27 mouse cellular contexts compared by ENCODE assay signal in genomic region chr4:63345261-63345660, GRCm38 (mm10). TPM values are rescaled to one million over a fixed set of nuclear protein-coding genes. Genes with fewer than 3 reads are reported as not detected.
DNase-seq lines count a peak whose midpoint lies in the region; ATAC-seq and TF ChIP-seq lines count a peak whose summit lies in the region.
"Had no signal": no experiment of that assay in that cellular context is flagged by ENCODE, and none has a peak within 500 bp of the region (broad histone marks: within the 10 kb centered on the region; RNA-seq: fewer than 3 reads in every experiment).

No protein-coding gene starts in this region.

- no peak overlapping the region for H3K9ac ChIP-seq in forebrain, embryonic 11.5 days (ENCODE audit: low read length)
- H3K9ac ChIP-seq in forebrain, embryonic 13.5 days, result no peak overlapping the region
- peak overlapping the region; percentile 92 for H3K9ac ChIP-seq in liver, adult 2 months (ENCODE audit: low read depth, low read length)
- no peak overlapping the region for H3K9ac ChIP-seq in liver, embryonic 12.5 days
- H3K9ac ChIP-seq: forebrain, embryonic 15.5 days; hindbrain, embryonic 12.5 days; hindbrain, embryonic 15.5 days had no signal

- H3K27ac ChIP-seq in forebrain, embryonic 11.5 days (ENCODE audit: low read depth, low read length), result no peak overlapping the region
- no peak overlapping the region for H3K27ac ChIP-seq in forebrain, embryonic 13.5 days
- H3K27ac ChIP-seq in liver, adult 2 months (replicated peaks; ENCODE audit: insufficient read depth, low read depth, low read length), result peak overlapping the region; percentile 91
- H3K27ac ChIP-seq in liver, embryonic 12.5 days, result no peak overlapping the region
- H3K27ac ChIP-seq: forebrain, embryonic 10.5 days; forebrain, embryonic 15.5 days; heart, adult 2 months; hindbrain, embryonic 12.5 days; hindbrain, embryonic 15.5 days had no signal

- H3K27me3 ChIP-seq in forebrain, embryonic 11.5 days (ENCODE audit: control insufficient read depth, insufficient read depth, low read length), result no peaks in the 10 kb centered on the region
- H3K27me3 ChIP-seq in forebrain, embryonic 13.5 days, result no peaks in the 10 kb centered on the region
- H3K27me3 ChIP-seq in liver, adult 2 months (ENCODE audit: control insufficient read depth, insufficient read depth, low read length), result no peaks in the 10 kb centered on the region
- H3K27me3 ChIP-seq in liver, embryonic 12.5 days (replicated peaks), result 0 out of 2 replicates have a peak, but pooled peaks cover 5% of the 10 kb centered on the region
- H3K27me3 ChIP-seq: forebrain, embryonic 15.5 days; hindbrain, embryonic 12.5 days; hindbrain, embryonic 15.5 days had no signal

- H3K79me2 ChIP-seq in liver, adult 2 months (ENCODE audit: control insufficient read depth, insufficient read depth, low read length), result peaks cover 2% of the 10 kb centered on the region; the same call in 1 of the 2 replicates

- no peaks in the 10 kb centered on the region for H3K36me3 ChIP-seq in forebrain, embryonic 11.5 days (ENCODE audit: control insufficient read depth, insufficient read depth, low read length)
- no peaks in the 10 kb centered on the region for H3K36me3 ChIP-seq in forebrain, embryonic 13.5 days (ENCODE audit: poor library complexity, severe bottlenecking)
- 0 out of 2 replicates have a peak, but pooled peaks cover 2% of the 10 kb centered on the region for H3K36me3 ChIP-seq in liver, adult 2 months (ENCODE audit: control insufficient read depth, insufficient read depth, low read length)
- H3K36me3 ChIP-seq in liver, embryonic 12.5 days, result no peaks in the 10 kb centered on the region
- H3K36me3 ChIP-seq: forebrain, embryonic 10.5 days; forebrain, embryonic 15.5 days; hindbrain, embryonic 12.5 days; hindbrain, embryonic 15.5 days had no signal

- H3K4me1 ChIP-seq in forebrain, embryonic 11.5 days (replicated peaks; ENCODE audit: control insufficient read depth, insufficient read depth, low read length), result no peaks in the 10 kb centered on the region
- no peaks in the 10 kb centered on the region for H3K4me1 ChIP-seq in forebrain, embryonic 13.5 days
- peaks cover 28% of the 10 kb centered on the region for H3K4me1 ChIP-seq in liver, adult 2 months (ENCODE audit: control insufficient read depth, insufficient read depth, low read length)
- no peaks in the 10 kb centered on the region for H3K4me1 ChIP-seq in liver, embryonic 12.5 days
- H3K4me1 ChIP-seq: forebrain, embryonic 10.5 days; forebrain, embryonic 15.5 days; hindbrain, embryonic 12.5 days had no signal

- no peak for TF ChIP-seq CTCF in liver, adult 2 months (IDR thresholded peaks at IDR 0.05; ENCODE audit: low read depth, low read length)

- ATAC-seq in forebrain, embryonic 11.5 days (replicated peaks; ENCODE audit: low FRiP score), result no peak
- ATAC-seq in forebrain, embryonic 13.5 days, result no peak
- no peak for ATAC-seq in liver, embryonic 12.5 days
- no peak for ATAC-seq in granulocyte monocyte progenitor cell, adult 5-6 weeks (replicated peaks; ENCODE audit: poor library complexity, severe bottlenecking)
- ATAC-seq: activated CD4-positive, CD25-positive, alpha-beta regulatory T cell, adult 4 months; forebrain, embryonic 15.5 days had no signal

- H3K4me2 ChIP-seq in forebrain, embryonic 11.5 days (ENCODE audit: low read depth, low read length, severe bottlenecking), result no peak overlapping the region
- H3K4me2 ChIP-seq in forebrain, embryonic 13.5 days, result no peak overlapping the region
- H3K4me2 ChIP-seq in liver, embryonic 12.5 days, result no peak overlapping the region
- H3K4me2 ChIP-seq: forebrain, embryonic 15.5 days; heart, embryonic 11.5 days; hindbrain, embryonic 12.5 days; hindbrain, embryonic 15.5 days had no signal

- peak; percentile 15 for DNase-seq in forebrain, embryonic 11.5 days (ENCODE audit: low spot score)
- DNase-seq in liver, adult 2 months (ENCODE audit: extremely low read depth, low read depth, low spot score), result peak; percentile 70
- peak; percentile 67 for DNase-seq in adipocyte (ENCODE audit: low spot score)
- DNase-seq: adrenal gland, postnatal 10 days; adrenal gland, postnatal 36 days; cerebellum, adult 18-20 months; cerebellum, adult 9-10 months; cerebellum, postnatal 14 days; gastrocnemius, postnatal 36 days had no signal

- H3K9me3 ChIP-seq in forebrain, embryonic 11.5 days (ENCODE audit: control insufficient read depth, low read length), result no peaks in the 10 kb centered on the region
- H3K9me3 ChIP-seq in forebrain, embryonic 13.5 days (replicated peaks), result no peaks in the 10 kb centered on the region
- no peaks in the 10 kb centered on the region for H3K9me3 ChIP-seq in liver, embryonic 12.5 days (replicated peaks)
- H3K9me3 ChIP-seq: forebrain, embryonic 10.5 days; forebrain, embryonic 15.5 days; hindbrain, embryonic 12.5 days; hindbrain, embryonic 15.5 days had no signal

- no peak for TF ChIP-seq POLR2A in liver, adult 2 months (IDR thresholded peaks at IDR 0.05; ENCODE audit: extremely low read depth, insufficient read depth, low read length)

- no peak overlapping the region for H3K4me3 ChIP-seq in forebrain, embryonic 11.5 days (ENCODE audit: low read depth, low read length)
- H3K4me3 ChIP-seq in forebrain, embryonic 13.5 days, result no peak overlapping the region
- peak overlapping the region; percentile 57 for H3K4me3 ChIP-seq in liver, adult 2 months (ENCODE audit: insufficient read depth, low read depth, low read length)
- no peak overlapping the region for H3K4me3 ChIP-seq in liver, embryonic 12.5 days
- H3K4me3 ChIP-seq: forebrain, embryonic 10.5 days; forebrain, embryonic 15.5 days; heart, adult 2 months; hindbrain, embryonic 12.5 days; hindbrain, embryonic 15.5 days had no signal

RNA-seq across cellular contexts. Expression of gene Orm1, which starts 0.9 kb away (rescaled TPM):
- polyA plus RNA-seq in forebrain, embryonic 11.5 days (2014; fragmentation: Nextera tagmentation; extraction: Ambion mirVana), result not detected in 2 replicates
- polyA plus RNA-seq in forebrain, embryonic 13.5 days (2015; fragmentation: Nextera tagmentation; extraction: Ambion mirVana), result not detected in 2 replicates
- total RNA-seq in liver, adult 2 months (2014; rRNA removed), result 1,235 and 2,595 TPM in 2 replicates
- 676 and 691 TPM in 2 replicates for polyA plus RNA-seq in liver, adult 2 months (2012; rRNA removed)
- not detected in 2 replicates for polyA plus RNA-seq in liver, embryonic 12.5 days (2016; fragmentation: Nextera tagmentation; extraction: Ambion mirVana)
- not detected in 2 replicates for total RNA-seq in granulocyte monocyte progenitor cell, adult 5-6 weeks (2014; fragmentation: Nextera tagmentation)
- total RNA-seq in granulocyte monocyte progenitor cell, adult 5-6 weeks (2017), result 1.3 and 3.2 TPM in 2 replicates
- total RNA-seq: ES-E14 had no signal
- polyA plus RNA-seq: activated CD4-positive, CD25-positive, alpha-beta regulatory T cell, adult 4 months; embryonic facial prominence, embryonic 11.5 days; forebrain, embryonic 10.5 days; forebrain, embryonic 15.5 days; heart, embryonic 11.5 days; heart, embryonic 14.5 days; heart, postnatal 0 days; hindbrain, embryonic 12.5 days; hindbrain, embryonic 15.5 days; intestine, embryonic 14.5 days had no signal

RNA-seq across cellular contexts. Expression of gene Orm3, which starts 10.7 kb away (rescaled TPM):
- not detected in 2 replicates for polyA plus RNA-seq in forebrain, embryonic 11.5 days (2014; fragmentation: Nextera tagmentation; extraction: Ambion mirVana)
- not detected in 2 replicates for polyA plus RNA-seq in forebrain, embryonic 13.5 days (2015; fragmentation: Nextera tagmentation; extraction: Ambion mirVana)
- total RNA-seq in liver, adult 2 months (2014; rRNA removed), result 1.1 and 14.1 TPM in 2 replicates
- 7.3 and 11.4 TPM in 2 replicates for polyA plus RNA-seq in liver, adult 2 months (2012; rRNA removed)
- polyA plus RNA-seq in liver, embryonic 12.5 days (2016; fragmentation: Nextera tagmentation; extraction: Ambion mirVana), result not detected in 2 replicates
- not detected in 2 replicates for total RNA-seq in granulocyte monocyte progenitor cell, adult 5-6 weeks (2014; fragmentation: Nextera tagmentation)
- total RNA-seq in granulocyte monocyte progenitor cell, adult 5-6 weeks (2017), result not detected in 2 replicates
- total RNA-seq: ES-E14; gastrocnemius, adult 8-10 months; gastrocnemius, postnatal 36 days; hematopoietic stem cell, adult 5-6 weeks had no signal
- polyA plus RNA-seq: embryonic facial prominence, embryonic 11.5 days; embryonic facial prominence, embryonic 14.5 days; forebrain, embryonic 10.5 days; forebrain, embryonic 15.5 days; heart, adult 2 months; heart, embryonic 11.5 days; heart, embryonic 14.5 days; heart, postnatal 0 days; hindbrain, embryonic 12.5 days; hindbrain, embryonic 15.5 days; intestine, embryonic 14.5 days had no signal

RNA-seq across cellular contexts. Expression of gene Orm2, which starts 17.0 kb away (rescaled TPM):
- not detected in 2 replicates for polyA plus RNA-seq in forebrain, embryonic 11.5 days (2014; fragmentation: Nextera tagmentation; extraction: Ambion mirVana)
- polyA plus RNA-seq in forebrain, embryonic 13.5 days (2015; fragmentation: Nextera tagmentation; extraction: Ambion mirVana), result not detected in 2 replicates
- total RNA-seq in liver, adult 2 months (2014; rRNA removed), result 27.0 and 55.0 TPM in 2 replicates
- 66.8 and 86.8 TPM in 2 replicates for polyA plus RNA-seq in liver, adult 2 months (2012; rRNA removed)
- not detected in 2 replicates for polyA plus RNA-seq in liver, embryonic 12.5 days (2016; fragmentation: Nextera tagmentation; extraction: Ambion mirVana)
- not detected in 2 replicates for total RNA-seq in granulocyte monocyte progenitor cell, adult 5-6 weeks (2014; fragmentation: Nextera tagmentation)
- total RNA-seq in granulocyte monocyte progenitor cell, adult 5-6 weeks (2017), result not detected in 2 replicates
- total RNA-seq: ES-E14; heart, adult 2 months; hematopoietic stem cell, adult 5-6 weeks had no signal
- polyA plus RNA-seq: embryonic facial prominence, embryonic 11.5 days; embryonic facial prominence, embryonic 14.5 days; forebrain, embryonic 10.5 days; forebrain, embryonic 15.5 days; heart, adult 2 months; heart, embryonic 11.5 days; heart, embryonic 14.5 days; heart, postnatal 0 days; hindbrain, embryonic 12.5 days; hindbrain, embryonic 15.5 days; intestine, embryonic 14.5 days had no signal

RNA-seq across cellular contexts. Expression of gene Akna, which starts 57.9 kb away (rescaled TPM):
- polyA plus RNA-seq in forebrain, embryonic 11.5 days (2014; fragmentation: Nextera tagmentation; extraction: Ambion mirVana), result 18.8 and 21.0 TPM in 2 replicates
- 21.7 and 23.1 TPM in 2 replicates for polyA plus RNA-seq in forebrain, embryonic 13.5 days (2015; fragmentation: Nextera tagmentation; extraction: Ambion mirVana)
- total RNA-seq in liver, adult 2 months (2014; rRNA removed), result 1.0 and 1.4 TPM in 2 replicates
- 1.1 and 1.6 TPM in 2 replicates for polyA plus RNA-seq in liver, adult 2 months (2012; rRNA removed)
- polyA plus RNA-seq in liver, embryonic 12.5 days (2016; fragmentation: Nextera tagmentation; extraction: Ambion mirVana), result 5.4 and 5.7 TPM in 2 replicates
- 32.9 and 33.6 TPM in 2 replicates for total RNA-seq in granulocyte monocyte progenitor cell, adult 5-6 weeks (2014; fragmentation: Nextera tagmentation)
- total RNA-seq in granulocyte monocyte progenitor cell, adult 5-6 weeks (2017), result 9.7 and 13.6 TPM in 2 replicates

Comparison
In these comparisons a context has a peak if more than half of its experiments do, and no peak if none do; other contexts are left out.
1. RNA of gene Orm1, which starts 0.9 kb away (polyA plus RNA-seq): 676 to 691 TPM in liver, adult 2 months; not detected in forebrain, embryonic 11.5 days, not detected in forebrain, embryonic 13.5 days and not detected in liver, embryonic 12.5 days; every median in the first group is over 100 times any median in the second.
2. RNA of gene Orm2, which starts 17.0 kb away (polyA plus RNA-seq): 66.8 to 86.8 TPM in liver, adult 2 months; not detected in forebrain, embryonic 11.5 days, not detected in forebrain, embryonic 13.5 days and not detected in liver, embryonic 12.5 days; every median in the first group is over 10 times any median in the second.
3. DNase-seq: peak in every context shown above with its lines; median percentile 70 in liver, adult 2 months; 67 in adipocyte; 15 in forebrain, embryonic 11.5 days.